Mouse (Mus musculus) T-helper 17 cell (primary cell): Measurements from ENCODE around the gene Baiap2l2.

Experiments used
- in situ Hi-C, 2 experiments: fragments of 300-600 bp; cut with MboI, MseI; formaldehyde crosslinking; loops; 1 replicate in 1 of 2; 2 replicates in 1 of 2; pipeline ENCODE4 v1.15.1; 2025; ENCODE audit warnings: high pct_unique_total_duplicates in 2 of 2

Baiap2l2 gene

DNA sequence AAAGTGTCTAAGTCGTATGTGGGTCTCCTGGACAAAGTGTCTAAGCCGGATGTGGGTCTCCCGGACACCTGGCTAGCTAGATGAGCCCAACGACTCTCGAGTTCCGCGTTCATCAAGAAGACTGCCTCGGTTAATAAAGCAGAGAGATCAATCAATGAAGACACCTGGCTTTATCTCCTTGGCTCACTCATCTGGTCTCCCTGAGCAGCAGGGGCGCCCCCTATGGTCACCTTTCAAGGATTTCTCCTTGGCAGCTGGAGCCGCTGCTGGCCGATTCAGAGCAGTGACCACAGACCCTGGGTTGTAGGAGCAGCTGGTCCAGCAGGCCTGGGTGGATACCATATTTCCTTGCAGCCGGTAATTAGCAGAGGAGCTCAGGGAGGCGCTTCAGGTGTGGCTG is 23.0 kb downstream of the Baiap2l2 start:
- in situ Hi-C loops = no loop called here

DNA sequence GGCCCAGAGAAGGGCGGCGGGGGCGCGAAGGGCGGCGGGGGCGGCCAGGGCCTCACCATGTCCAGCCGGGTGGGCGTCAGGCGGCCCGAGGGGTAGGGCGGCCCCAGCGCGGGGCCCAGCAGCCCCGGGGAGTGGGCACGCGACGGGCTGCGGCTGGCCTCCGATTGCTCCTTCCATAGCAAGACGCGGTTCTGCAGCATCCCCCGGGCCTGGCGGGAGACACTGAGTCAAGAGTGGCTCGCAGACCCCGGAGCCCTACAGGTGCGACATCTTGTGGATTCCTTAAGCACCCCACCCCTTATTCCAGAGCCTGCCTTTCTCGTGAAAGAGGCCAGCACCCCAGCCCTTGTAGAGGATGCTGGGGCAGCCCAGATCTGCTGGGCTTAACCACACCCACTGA is 23.6 kb downstream of the Baiap2l2 start:
- in situ Hi-C loops = no loop called here

GRCm38 (mm10) chr15:79261095-79261725 is 24.1 kb downstream of the Baiap2l2 start:
- in situ Hi-C loops = no loop called here

DNA sequence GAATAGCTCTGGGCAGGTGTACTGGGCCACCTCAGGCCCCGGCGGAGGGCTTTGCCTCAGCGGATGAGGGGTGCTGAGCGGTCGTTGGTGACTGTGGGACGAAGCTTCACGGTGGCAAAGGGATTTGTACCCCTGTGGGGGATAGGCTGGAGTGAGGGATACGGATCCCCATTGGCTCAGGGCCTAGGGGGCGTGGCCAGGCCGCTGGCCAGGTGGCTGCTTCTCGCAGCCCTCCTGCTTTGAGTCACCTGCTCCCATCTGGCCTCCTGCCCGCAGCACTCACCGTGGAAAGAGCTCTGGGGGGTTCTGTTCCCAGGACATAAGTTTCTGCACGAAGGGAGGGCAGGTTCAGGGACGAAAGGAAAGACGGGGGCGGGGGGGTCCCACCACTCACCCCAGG is 26.8 kb downstream of the Baiap2l2 start:
- in situ Hi-C loops = no loop called here

- in situ Hi-C loops = no loop called here
Measured at GRCm38 (mm10) chr15:79254661-79255060, 30.7 kb downstream of the Baiap2l2 start, which contains the start of gene Slc16a8. Slc16a8 (minus strand) TSS chr15:79254761.

DNA sequence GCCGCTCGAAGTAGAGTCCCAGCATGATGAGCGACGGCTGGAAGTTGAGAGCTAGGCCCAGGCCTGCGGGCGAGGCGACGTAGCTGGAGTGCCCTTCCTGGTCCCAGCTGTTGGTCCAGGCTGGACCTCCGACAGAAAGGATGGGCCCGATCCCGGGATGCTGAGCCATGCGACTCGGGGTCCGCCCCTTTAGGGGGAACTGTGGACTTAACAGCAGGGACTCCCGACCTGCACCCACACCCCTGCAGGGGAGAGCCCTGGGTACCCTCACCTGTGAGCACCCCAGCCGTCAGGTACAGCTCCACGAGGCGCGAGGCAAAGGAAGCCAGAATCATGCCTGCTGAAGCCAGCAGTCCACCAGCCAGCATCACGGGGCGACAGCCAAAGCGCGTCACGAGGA is 32.8 kb downstream of the Baiap2l2 start:
- in situ Hi-C loops = no loop called here

DNA sequence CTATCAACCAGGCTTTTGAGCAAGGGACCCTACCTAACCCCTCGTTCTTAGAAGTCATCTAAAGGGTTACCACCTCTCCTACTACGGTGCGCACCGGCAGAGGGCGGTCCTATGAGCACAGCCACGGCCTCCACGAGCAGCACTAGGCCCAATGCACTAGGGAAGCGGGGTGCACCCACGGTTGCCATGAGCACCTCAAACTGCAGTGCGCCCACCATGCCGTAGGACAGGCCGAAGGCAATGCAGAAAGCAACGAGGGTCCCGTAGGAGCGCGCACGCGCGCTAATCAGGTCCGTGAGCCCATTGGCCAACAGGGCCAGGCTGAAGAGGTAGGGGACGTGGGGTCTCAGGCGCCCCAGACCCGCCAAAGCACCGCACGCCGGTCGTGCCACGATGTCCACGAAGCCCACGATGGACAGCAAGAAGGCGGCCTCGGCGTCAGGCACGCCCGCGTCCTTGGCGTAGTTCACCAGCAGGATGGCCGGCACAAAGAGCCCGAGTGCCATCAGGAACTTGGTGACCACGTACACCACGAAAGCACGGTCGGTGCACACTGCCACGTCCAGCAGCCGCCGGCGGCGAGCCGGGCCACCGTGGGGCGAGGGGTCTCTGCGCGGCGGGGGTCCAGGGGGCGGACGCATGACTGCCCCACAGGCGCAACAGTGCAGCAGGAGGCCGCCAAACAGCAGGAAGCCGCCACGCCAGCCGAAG is 33.4 kb downstream of the Baiap2l2 start:
- in situ Hi-C loops = no loop called here

- in situ Hi-C loops = no loop called here
Measured at GRCm38 (mm10) chr15:79251168-79251567, 34.2 kb downstream of the Baiap2l2 start.

DNA sequence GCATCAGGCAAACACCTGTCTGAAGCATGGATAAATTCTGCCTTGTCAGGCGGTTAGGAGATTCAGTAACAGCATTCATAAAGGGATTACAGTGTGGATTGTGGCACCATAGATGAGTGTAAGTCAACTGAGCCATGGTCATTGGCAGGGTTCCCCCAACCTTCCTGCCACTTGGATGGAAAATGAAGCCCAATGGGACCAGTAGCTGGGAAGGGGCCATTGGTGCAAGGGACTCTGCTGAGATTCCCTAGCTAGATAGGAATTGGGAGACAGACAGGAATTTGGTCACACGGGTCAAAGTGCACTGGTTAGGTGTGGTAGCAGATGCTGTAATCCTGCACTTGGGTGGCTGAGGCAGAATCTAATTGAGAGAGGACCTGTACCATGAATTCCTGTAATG is 35.1 kb downstream of the Baiap2l2 start:
- in situ Hi-C loops = no loop called here

GRCm38 (mm10) chr15:79245321-79245720 is 40.0 kb downstream of the Baiap2l2 start:
- in situ Hi-C loops = loop anchor here in 1 of 2 experiments (10.0 kb wide), 1 partner anchor 229 kb away; no protein-coding TSS in a partner anchor

DNA sequence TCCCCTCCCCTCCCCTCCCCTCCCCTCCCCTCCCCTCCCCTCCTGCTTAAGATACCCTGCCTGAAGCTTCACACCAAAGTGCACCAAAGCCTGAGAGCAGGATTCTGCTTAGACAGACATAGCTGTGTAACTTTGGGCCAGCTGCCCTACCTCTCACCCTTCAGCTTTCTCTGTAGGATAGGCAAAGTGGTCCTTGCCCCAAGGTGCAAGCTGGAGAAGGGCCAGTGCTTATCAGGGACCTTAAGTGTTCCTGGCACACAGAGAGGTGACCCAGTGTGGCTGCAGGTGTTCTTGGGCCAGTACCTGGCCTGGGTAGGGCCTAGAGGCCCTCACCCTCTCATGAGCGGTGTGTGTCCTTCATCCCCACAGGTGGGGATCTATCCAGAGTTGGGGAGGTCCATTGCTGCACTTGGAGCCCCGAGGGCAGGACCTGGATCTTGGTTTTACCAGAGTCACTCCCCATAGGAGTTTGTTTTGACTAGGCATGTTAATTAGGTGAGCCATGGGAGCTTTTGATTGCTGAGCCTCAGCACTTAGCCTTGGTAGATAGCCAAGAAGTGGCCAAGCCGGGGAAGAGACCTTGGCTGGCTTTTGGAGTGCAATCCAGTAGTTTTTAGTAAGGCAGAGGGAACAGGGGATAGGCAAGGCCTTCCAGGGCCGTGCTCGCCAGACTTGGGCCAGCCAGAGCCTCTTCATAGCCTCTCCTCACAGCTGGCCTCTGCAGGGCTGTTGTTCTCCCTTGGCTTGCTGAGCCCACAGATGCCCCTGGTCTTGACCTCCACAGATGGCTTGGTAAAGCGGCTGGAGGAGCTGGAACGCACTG is 41.1 kb downstream of the Baiap2l2 start:
- in situ Hi-C loops = loop anchor here (5.0 to 10.0 kb wide), 3 partner anchors 48 to 231 kb away; no protein-coding TSS in a partner anchor

DNA sequence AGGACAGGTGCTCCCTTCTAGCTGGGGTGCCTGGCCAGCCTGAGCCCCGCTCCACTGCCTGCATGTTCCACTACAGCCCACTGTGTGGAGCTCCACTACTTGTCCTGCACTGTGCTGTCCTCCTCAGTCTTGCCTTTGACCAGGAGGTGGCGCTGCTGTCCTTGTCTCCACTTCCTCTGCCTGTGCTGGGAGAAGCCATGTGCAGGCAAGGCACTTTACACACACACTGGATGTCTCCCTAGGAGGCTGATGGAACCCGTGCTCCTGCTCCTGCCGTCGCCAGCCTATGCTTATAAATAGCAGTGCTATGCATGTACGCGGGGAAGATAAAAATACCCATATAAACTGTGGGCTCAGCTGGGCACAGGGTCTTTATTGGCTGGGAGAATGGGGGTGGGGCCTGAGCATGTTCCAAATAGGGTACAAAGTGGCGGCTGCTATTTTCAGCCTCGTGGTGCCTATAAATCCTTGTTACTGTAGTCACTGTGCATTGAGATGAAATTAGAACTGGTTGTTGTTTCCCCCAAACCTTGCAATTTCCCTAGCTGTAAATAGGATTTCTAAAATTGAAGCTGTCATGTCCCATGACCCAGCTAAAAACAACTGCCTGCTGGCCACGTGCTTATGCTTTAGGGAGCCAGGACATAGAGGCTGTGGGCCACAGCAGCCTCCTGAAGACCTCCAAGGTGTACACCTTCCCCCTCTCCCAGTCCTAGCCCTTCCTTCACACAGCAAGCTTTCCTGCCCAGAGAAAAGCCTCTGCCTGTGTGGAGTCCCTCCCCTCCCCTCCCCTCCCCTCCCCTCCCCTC is 41.9 kb downstream of the Baiap2l2 start:
- in situ Hi-C loops = loop anchor here (5.0 to 10.0 kb wide), 3 partner anchors 49 to 231 kb away; no protein-coding TSS in a partner anchor

GRCm38 (mm10) chr15:79242574-79243233 is 42.6 kb downstream of the Baiap2l2 start:
- in situ Hi-C loops = loop anchor here (5.0 to 10.0 kb wide), 3 partner anchors 50 to 232 kb away; no protein-coding TSS in a partner anchor

DNA sequence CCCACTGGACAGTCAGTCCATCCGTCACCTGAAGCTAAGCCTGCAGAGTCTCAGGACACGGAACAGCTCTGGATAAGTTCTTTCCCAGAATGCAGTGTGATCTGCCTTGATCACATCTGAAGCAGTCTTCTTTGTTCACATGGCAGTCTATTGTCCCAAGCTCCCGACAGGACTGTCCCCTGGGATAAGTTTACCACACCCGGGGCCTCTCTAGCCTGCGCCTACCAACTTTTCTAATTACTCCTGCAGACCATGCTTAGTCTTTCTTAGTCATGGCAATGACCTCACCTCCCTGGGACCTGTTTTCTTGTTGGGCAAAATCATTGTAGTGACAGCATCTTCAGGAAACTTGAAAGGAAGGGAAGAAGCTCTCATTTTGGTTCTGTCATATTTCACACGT is 47.3 kb downstream of the Baiap2l2 start:
- in situ Hi-C loops = loop anchor here in 1 of 2 experiments (10.0 kb wide), 1 partner anchor 643 kb away; the partner anchor contains the start of gene Cyth4

GRCm38 (mm10) chr15:79235268-79235667 is 50.1 kb downstream of the Baiap2l2 start:
- in situ Hi-C loops = loop anchor here in 1 of 2 experiments (10.0 kb wide), 1 partner anchor 640 kb away; the partner anchor contains the start of gene Cyth4

DNA sequence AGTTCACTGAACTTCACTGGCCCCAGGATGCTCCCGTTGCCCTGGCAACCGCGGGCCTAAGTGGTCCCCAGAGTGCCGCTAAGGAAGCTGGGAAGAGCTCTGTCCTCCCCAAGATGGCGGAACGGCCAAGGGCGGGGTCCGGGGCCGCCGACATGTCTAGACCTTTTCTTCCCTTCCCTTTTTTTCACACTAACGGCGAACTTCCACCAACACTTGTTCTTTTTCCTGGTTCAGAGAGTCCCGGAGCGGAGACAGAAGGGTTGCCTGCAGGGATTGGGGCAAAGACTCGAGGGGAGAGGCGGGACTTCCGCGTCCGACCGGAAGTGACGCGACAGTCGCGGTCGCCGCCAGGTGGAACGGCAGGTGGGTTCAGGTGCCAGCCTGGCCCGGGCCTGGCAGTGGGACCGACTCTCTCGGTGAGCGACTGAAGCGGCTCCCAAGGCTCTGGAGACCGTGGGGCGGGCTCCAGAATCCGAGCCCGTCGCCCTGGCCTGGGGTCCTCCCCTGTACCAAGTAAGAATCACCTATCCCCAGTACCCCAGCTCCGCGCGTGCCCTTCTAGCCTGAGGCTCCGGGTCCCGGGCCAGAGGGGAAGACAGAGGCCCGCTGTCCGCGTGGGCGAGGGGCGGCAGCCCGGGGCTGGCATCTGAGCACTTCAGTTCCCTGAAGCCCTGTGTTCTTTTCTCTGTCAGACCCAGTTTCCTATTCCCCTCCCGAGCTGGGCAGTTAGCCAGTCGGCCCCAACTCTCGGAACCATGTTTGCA is 56.1 kb downstream of the Baiap2l2 start, which contains the start of the genes Pick1 and Gm49486:
TSS of gene Pick1 (plus strand) at position 116 of the 764 bp plus-strand sequence.
TSS of gene Gm49486 (plus strand) at position 334 of the 764 bp plus-strand sequence.
- in situ Hi-C loops = loop anchor here in 1 of 2 experiments (5.0 kb wide), 1 partner anchor 238 kb away; no protein-coding TSS in a partner anchor

DNA sequence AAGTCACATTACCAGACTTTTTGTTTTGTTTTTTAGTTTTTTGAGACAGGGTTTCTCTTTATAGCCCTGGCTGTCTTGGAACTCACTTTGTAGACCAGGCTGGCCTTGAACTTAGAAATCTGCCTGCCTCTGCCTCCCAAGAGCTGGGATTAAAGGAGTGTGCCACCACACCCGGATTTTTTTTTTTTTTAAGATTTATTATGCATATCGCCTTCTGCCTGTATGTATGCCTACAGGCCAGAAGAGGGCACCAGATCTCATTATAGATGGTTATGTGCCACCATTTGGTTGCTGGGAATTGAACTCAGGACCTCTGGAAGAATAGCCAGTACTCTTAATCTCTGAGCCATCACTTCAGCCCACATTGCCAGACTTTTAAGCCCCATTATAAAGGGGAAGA is 59.6 kb downstream of the Baiap2l2 start:
- in situ Hi-C loops = loop anchor here in 1 of 2 experiments (5.0 kb wide), 1 partner anchor 242 kb away; no protein-coding TSS in a partner anchor

- in situ Hi-C loops = loop anchor here (5.0 kb wide), 2 partner anchors 243 to 423 kb away; no protein-coding TSS in a partner anchor
Measured at GRCm38 (mm10) chr15:79224685-79225084, 60.7 kb downstream of the Baiap2l2 start.

- in situ Hi-C loops = loop anchor here (5.0 kb wide), 2 partner anchors 244 to 424 kb away; no protein-coding TSS in a partner anchor
Measured at GRCm38 (mm10) chr15:79223641-79224040, 61.7 kb downstream of the Baiap2l2 start.
